Mouse (Mus musculus): ENCODE measurements around the gene Gzmn.
A peak's percentile ranks its signal among the peaks of the same experiment; 100 is the strongest.
"Not testable (repeated sequence)": the region's sequence is repeated elsewhere in the genome, so short reads cannot be mapped to it uniquely, and the experiment has no call there.

Gene Gzmn

DNA sequence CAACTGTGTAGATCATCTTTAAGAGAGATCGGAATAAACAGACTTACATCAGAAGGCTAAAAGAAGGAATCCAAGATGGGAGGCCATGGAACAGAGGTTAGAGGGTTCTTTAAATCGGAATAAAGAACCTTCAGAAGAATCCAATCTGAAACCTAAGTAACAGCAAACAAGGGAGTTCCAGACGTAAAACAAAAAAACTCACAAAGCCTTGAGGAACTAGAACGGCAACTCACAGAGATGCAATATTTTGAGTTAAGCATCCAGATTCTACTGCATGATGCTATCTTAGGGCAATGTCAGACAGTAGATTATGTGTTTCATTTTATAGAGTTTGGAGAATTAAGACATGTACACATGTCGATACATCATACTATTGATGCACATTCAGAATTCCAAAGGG, at the start of gene Gzmn:
Gzmn (minus strand) TSS at position 101 of the 400 bp plus-strand sequence.
- no peak for ATAC-seq (ENCODE audit: insufficient number of reproducible peaks, low FRiP score, low TSS enrichment)

DNA sequence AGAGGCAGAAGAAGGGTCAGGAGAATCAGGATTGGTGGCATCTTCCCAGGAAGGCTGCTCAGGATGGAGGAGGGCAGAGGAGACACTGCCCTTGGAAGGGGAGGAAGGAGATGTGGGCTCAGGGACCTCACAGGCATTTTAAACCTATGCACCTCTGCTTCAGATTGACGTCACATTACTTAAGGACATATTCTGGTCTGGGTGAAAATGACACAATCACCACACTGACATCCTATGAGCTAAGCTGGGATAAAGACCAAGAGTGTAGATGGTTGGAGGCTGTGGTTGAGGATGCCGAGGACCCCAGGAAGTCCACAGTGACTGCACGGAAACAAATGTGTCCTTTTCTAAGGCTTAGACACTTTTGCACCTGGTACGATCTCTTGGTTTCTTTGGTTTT, 36.9 kb upstream of the Gzmn start, which contains the start of gene Gzmf:
Gzmf (minus strand) TSS at position 101 of the 400 bp plus-strand sequence.
- no peak for ATAC-seq (ENCODE audit: insufficient number of reproducible peaks, low FRiP score, low TSS enrichment)

DNA sequence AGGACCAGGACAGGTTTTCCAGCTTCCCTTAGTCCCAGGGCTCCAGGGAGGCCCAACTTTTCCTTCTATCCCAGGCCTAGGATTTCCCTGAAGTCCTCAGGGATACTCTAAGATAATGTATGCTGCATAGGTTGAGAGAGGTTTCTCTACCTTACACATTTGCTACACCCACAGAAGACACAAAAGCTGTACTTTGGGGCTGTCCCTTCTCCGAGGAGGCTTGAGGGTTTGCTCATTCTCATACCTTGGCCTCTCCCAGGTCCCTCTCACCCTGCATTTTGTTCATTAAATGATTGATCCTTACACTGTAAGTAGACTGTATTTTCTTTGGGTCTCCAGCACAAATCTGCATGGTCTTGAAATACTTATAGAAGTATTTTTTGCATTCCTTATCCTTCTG, 31.2 kb upstream of the Gzmn start:
- ATAC-seq (ENCODE audit: insufficient number of reproducible peaks, low FRiP score, low TSS enrichment): no peak

DNA sequence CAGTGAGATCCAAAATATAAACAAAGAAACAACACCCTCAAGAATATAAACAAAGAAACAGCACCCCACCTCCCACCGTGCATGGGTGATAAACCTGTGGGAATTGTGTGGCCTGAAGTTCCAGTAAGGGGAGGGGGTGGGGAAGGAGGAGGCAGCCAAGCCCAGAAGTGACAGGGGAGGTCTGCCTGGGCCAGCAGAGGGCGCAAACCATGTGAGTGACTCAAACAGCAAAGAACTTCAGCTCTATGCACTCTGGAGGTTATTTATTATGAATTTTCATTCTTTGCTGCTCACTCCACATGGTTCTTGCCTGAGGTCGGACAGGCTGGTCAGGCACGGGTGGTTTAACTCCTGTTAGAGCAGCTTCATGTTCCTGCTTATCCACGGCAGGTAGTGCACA, 30.6 kb upstream of the Gzmn start:
- ATAC-seq (ENCODE audit: insufficient number of reproducible peaks, low FRiP score, low TSS enrichment): not testable (repeated sequence)

DNA sequence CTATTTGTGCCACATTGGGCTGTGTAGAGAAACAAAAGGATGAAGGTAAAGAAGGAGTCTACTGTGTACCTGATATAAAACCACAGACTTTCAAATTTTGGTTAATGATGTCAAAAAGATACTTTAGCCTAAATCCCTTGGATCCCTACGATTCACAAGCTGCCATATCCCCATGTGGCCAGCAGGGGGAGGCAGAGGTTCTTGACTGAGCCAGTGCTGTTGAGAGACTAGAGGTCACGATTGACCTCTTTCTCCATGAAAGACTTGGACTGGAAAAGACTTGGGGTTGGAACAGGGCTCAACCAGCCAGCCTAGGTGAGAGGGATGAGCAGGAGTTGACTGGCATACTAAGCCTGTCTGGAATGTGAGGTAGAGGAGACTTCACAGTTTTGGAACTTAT, 29.6 kb upstream of the Gzmn start:
- peak; percentile 64 for ATAC-seq (ENCODE audit: insufficient number of reproducible peaks, low FRiP score, low TSS enrichment)

DNA sequence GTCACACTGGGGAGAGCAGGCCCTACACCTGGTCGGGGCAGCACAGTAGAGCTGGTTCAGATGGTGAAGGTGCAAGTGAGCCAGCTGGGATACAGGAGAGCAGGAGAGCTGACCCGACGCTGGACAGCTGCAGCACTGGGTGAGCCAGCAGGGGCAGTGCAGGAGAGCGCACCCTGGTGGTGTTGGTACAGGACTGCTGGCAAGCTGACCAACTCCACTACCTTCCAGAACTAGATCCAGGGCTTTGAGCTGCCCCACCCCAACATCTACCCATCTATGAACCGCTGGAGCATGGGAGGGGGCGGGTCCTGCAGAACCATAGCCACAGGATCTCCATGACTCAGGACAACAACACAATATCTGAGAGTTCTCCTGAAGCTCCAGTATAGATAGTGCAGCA, 12.5 kb upstream of the Gzmn start:
- ATAC-seq (ENCODE audit: insufficient number of reproducible peaks, low FRiP score, low TSS enrichment): no peak

DNA sequence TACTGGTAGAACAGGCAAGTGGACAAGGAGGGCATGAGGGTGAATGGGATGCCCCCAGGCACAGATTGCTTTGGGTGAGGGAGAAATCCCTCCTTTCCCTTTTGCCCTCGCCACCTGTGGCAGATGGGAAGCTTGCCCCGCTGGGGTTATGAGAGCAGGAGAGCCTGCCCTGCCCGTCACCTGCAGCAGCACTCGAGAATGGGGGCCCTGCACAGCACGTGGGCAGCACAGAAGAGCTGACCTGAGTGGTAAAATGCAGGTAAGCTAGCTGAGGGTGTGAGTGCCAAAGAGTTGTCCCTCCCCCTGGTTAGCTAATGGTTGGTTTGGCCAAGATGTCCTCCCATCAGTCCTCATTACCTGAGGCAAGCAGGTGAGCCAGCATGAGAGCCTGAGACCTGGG, 12.1 kb upstream of the Gzmn start:
- no peak for ATAC-seq (ENCODE audit: insufficient number of reproducible peaks, low FRiP score, low TSS enrichment)

DNA sequence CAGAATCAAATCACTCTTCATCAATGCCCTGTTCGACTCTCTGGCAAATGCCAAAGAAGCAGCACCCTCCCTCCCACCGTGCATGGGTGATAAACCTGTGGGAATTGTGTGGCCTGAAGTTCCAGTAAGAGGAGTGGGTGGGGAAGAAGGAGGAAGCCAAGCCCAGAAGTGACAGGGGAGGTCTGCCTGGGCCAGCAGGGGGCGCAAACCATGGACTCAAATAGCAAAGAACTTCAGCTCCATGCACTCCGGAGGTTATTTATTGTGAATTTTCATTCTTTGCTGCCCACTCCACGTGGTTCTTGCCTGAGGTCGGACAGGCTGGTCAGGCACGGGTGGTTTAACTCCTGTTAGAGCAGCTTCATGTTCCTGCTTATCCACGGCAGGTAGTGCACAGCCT, 3.3 kb upstream of the Gzmn start:
- ATAC-seq (ENCODE audit: insufficient number of reproducible peaks, low FRiP score, low TSS enrichment): not testable (repeated sequence)

DNA sequence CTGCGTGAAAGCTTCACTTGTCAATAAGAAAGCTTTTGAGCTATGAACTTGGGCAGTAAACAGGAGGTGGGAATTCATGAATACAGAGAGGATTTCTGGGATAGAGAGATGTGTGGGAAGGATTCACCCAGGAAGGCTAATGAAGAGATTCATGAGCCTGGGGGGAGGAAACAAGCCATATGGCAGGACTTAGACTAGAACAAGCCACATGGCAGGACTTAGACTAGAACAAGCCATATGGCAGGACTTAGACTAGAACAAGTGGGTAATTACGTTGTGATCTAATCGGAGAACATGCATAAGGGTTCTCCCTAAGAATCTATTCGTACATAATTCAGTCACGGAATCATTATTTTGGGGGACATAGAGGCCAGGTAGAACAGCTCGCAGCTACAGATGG, 1.0 kb downstream of the Gzmn start:
- peak; percentile 58 for ATAC-seq (ENCODE audit: insufficient number of reproducible peaks, low FRiP score, low TSS enrichment)

DNA sequence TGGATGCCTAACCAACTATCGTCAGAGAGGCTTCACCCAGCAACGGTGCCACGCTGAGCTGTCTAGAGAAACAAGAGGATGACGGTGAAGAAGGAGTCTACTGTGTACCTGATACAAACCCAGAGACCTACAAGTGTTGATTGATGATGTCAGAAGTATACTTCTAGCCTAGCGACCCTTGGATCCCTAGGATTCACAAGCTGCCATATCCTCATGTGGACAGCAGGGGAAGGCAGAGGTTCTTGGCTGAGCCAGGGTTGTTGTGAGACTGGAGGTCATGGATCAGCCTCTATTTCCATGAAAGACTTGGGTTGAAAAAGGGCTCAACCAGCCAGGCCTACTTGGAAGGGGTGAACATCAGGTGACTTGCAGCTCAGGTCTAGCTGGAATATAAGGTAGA, 1.7 kb downstream of the Gzmn start:
- no peak for ATAC-seq (ENCODE audit: insufficient number of reproducible peaks, low FRiP score, low TSS enrichment)

DNA sequence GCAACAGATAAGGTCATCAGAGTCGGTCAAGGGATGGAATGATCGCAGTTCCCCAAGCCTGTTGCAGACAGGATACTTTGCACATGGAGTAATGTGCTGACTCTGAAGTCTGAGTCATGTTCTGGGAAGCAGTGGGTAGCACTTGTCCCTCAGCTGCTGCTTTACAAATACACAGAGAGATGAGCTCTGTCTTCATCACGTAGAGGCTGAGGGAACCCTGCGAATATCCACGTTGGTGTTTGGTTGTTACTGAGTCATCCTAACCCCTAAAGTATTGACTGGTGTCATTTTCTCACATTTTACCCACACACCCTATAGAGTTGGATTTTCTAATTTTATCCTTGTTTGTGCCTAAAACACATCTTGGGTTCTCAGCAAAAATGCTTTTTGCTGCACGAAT, 6.4 kb downstream of the Gzmn start:
- ATAC-seq (ENCODE audit: insufficient number of reproducible peaks, low FRiP score, low TSS enrichment): no peak

DNA sequence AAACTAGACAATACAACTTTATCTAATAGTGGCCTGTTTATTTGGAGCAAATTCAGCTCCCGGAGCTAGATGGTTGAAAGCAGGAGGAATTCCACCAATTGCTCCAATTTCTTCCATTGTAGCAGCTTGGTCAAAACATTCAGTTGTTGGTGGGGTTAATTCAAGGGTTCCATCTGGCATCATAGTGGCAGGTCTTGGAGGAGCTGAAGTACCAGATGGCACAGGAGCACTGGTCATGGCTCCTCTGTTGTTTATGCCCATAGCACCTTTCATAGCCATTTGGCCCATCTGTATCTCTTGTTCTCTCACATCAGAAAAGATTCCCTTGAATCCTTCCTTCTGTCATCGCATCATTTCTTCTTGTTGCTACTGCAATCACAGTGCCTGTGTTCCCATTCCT, 12.3 kb downstream of the Gzmn start:
- peak; percentile 89 for ATAC-seq (ENCODE audit: insufficient number of reproducible peaks, low FRiP score, low TSS enrichment)

DNA sequence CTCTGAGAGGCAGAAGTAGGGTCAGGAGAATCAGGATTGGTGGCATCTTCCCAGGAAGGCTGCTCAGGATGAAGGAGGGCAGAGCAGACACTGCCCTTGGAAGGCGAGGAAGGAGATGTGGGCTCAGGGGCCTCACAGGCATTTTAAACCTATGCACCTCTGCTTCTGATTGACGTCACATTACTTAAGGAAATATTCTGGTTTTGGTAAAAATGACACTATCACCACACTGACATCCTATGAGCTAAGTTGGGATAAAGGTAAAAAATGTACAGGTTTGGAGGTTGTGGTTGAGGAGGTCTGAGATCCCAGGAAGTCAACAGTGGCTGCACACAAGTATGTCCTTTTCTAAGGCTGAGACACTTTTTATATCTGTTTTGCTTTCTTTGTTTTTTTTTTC, 14.9 kb downstream of the Gzmn start, which contains the start of gene Gzmg:
Gzmg (minus strand) TSS at position 101 of the 400 bp plus-strand sequence.
- ATAC-seq (ENCODE audit: insufficient number of reproducible peaks, low FRiP score, low TSS enrichment): not testable (repeated sequence)

DNA sequence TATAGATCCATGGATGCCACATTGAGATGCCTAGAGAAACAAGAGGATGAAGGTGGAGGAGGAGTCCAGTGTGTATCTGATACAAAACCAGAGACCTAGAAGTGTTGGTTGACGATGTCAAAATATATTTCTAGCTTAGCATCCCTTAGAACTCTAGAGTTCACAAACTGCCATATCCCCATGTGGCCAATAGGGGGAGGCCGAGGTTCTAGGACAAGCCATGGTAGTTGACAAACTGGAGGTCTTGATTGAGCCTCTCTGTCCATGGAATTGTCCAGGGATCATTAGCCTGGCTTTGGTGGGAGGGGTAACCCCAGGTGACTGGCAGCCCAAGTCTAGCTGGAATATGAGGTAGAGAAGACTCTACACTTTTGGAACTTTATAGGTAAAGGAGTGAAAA, 19.1 kb downstream of the Gzmn start:
- ATAC-seq (ENCODE audit: insufficient number of reproducible peaks, low FRiP score, low TSS enrichment): no peak; the same call in 1 of the 2 replicates

DNA sequence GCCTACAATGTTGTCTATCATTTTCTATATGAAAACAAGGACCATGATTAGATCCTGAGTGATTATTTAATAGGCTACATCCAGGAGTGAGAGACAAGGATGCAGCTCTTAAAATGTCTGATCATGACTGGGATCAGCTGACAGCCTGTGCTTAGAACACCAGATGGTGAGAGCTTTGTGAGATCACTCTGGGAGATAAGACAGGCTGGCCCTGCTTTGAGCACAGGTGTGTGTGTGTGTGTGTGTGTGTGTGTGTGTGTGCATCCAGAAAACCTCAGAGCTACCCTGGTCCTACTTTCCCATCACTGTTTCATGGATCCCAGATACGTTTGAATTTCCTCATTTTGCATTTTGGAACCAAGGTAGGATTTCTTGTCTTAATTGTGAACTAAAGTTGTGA, 40.7 kb downstream of the Gzmn start:
- ATAC-seq (ENCODE audit: insufficient number of reproducible peaks, low FRiP score, low TSS enrichment): not testable (repeated sequence)

DNA sequence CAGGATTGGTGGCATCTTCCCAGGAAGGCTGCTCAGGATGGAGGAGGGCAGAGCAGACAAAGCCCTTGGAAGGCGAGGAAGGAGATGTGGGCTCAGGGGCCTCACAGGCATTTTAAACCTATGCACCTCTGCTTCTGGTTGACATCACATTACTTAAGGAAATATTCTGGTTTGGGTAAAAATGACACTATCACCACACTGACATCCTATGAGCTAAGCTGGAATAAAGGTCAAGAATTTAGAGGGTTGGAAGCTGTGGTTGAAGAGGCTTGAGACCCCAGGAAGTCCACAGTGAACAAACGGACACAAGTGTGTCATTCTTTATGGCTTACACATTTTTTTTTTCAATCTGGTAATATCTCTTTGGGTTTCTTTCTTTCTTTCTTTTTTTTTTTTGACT, 41.9 kb downstream of the Gzmn start, which contains the start of gene Gzmd:
Gzmd (minus strand) TSS at position 101 of the 400 bp plus-strand sequence.
- not testable (repeated sequence) for ATAC-seq (ENCODE audit: insufficient number of reproducible peaks, low FRiP score, low TSS enrichment)

DNA sequence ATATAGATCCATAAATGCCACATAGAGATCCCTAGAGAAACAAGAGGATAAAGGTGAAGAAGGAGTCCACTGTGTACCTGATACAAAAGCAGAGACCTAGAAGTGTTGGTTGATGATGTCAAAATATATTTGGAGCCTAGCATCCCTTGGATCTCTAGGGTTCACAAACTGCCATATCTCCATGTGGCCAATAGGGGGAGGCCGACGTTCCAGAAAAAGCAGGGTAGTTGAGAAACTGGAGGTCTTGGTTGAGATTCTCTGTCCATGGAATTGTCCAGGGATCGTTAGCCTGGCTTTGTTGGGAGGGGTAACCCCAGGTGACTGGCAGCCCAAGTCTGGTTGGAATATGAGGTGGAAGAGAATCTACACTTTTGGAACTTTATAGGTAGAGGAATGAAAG, 46.1 kb downstream of the Gzmn start:
- no peak for ATAC-seq (ENCODE audit: insufficient number of reproducible peaks, low FRiP score, low TSS enrichment)

DNA sequence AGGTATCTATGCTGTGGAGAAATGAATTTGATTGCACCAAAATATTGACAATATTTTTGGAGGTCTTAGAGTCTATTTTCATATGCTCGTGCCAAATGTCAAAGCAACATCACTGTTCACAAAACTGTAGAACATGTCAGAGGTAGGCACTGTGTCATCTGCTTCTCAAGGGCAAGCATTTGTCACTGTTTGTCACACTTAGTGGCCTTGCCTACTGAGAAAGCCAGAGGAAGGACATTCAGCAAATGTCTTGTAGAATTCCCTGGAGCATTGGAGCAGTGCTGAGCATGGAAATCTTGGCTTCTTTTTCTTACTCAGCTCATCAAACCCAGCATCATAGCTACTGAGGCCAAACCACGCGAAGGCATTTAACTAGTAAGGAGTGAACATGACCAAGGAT, 50.9 kb downstream of the Gzmn start:
- no peak for ATAC-seq (ENCODE audit: insufficient number of reproducible peaks, low FRiP score, low TSS enrichment)

DNA sequence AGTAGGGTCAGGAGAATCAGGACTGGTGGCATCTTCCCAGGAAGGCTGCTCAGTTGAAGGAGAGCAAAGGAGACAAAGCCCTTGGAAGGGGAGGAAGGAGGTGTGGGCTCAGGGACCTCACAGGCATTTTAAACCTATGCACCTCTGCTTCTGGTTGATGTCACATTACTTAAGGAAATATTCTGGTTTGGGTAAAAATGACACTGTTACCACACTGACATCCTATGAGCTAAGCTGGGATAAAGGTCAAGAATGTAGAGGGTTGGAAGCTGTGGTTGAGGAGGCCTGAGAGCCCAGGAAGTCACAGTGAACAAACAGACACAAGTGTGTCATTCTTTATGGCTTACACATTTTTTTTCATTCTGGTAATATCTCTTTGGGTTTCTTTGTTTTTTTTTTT, 53.9 kb downstream of the Gzmn start, which contains the start of gene Gzme:
Gzme (minus strand) TSS at position 101 of the 400 bp plus-strand sequence.
- ATAC-seq (ENCODE audit: insufficient number of reproducible peaks, low FRiP score, low TSS enrichment): no peak
